Mouse (Mus musculus) embryonic facial prominence, embryonic 11.5 days (tissue): ENCODE measurements at regions not wholly inside any gene's neighbourhood (a gene's known extent, or its start where the extent isn't known, plus 50 kb on each side); places are given as distances from the start of the nearest gene placed in this dataset.
"Not testable (repeated sequence)": the region's sequence is repeated elsewhere in the genome, so short reads cannot be mapped to it uniquely, and the experiment has no call there.

Experiments
- ATAC-seq: fragments of 200-750 bp; cut with Nextera tagmentation; replicated peaks from 2 replicates; pipeline ENCODE4 v1.8.0; 2017; ENCODE audit warnings: low read depth; ENCODE audit not compliant: insufficient number of reproducible peaks, low FRiP score, low TSS enrichment
- DNase-seq: peaks from one replicate; pipeline ENCODE4 v3.0.0-alpha.2; 2015; ENCODE audit warnings: low spot score
- H3K27ac ChIP-seq: fragments of 300-500 bp; sonication (generic); replicated peaks from 2 replicates; pipeline ENCODE4 v1.5.1; 2014; ENCODE audit warnings: mild to moderate bottlenecking, low read depth, low read length, control low read depth
- H3K27me3 ChIP-seq: fragments of 300-500 bp; sonication (generic); 2 replicates; pipeline ENCODE4 v1.6.1; 2014; ENCODE audit warnings: mild to moderate bottlenecking, low read length, moderate library complexity, mixed read lengths; ENCODE audit not compliant: control insufficient read depth, insufficient read depth
- H3K36me3 ChIP-seq: fragments of 300-500 bp; sonication (generic); replicated peaks from 2 replicates; pipeline ENCODE4 v1.6.1; 2014; ENCODE audit warnings: low read depth, mild to moderate bottlenecking, low read length, moderate library complexity, mixed read lengths; ENCODE audit not compliant: control insufficient read depth, insufficient read depth
- H3K4me1 ChIP-seq: fragments of 300-500 bp; sonication (generic); 2 replicates; pipeline ENCODE4 v1.6.1; 2014; ENCODE audit warnings: low read length, mixed read lengths; ENCODE audit not compliant: control insufficient read depth, insufficient read depth
- H3K4me2 ChIP-seq: fragments of 300-500 bp; sonication (generic); 2 replicates; pipeline ENCODE4 v1.6.1; 2014; ENCODE audit warnings: low read depth, mild to moderate bottlenecking, control low read depth, low read length, moderate library complexity
- H3K4me3 ChIP-seq: fragments of 300-500 bp; sonication (generic); 2 replicates; pipeline ENCODE4 v1.5.1; 2014; ENCODE audit warnings: low read depth, low read length, control low read depth
- H3K9ac ChIP-seq: fragments of 300-500 bp; sonication (generic); replicated peaks from 2 replicates; pipeline ENCODE4 v1.6.1; 2014; ENCODE audit warnings: mild to moderate bottlenecking, control low read depth, low read length
- H3K9me3 ChIP-seq: fragments of 300-500 bp; sonication (generic); replicated peaks from 2 replicates; pipeline ENCODE4 v1.6.1; 2016; ENCODE audit warnings: mild to moderate bottlenecking, low read length, inconsistent platforms, mixed read lengths; ENCODE audit not compliant: control insufficient read depth
- WGBS: fragments of 180-500 bp; shearing (Covaris S2); extraction: QIAGEN DNeasy Blood & Tissue Kit; methylation state at CpG from one replicate; pipeline ENCODE4 v1.1.7; 2014; 5-methylcytosine and 5-hydroxymethylcytosine counted together

- 69% methylated on average over 2 of the region's 2 CpGs for WGBS
- not testable (repeated sequence) for H3K4me2 ChIP-seq, H3K27me3 ChIP-seq, H3K27ac ChIP-seq, DNase-seq, H3K9me3 ChIP-seq, H3K9ac ChIP-seq, H3K36me3 ChIP-seq, H3K4me3 ChIP-seq, H3K4me1 ChIP-seq, ATAC-seq
These were observed 629.7 kb upstream of the Prmt6 start for GRCm38 (mm10) chr3:110880472-110880871.

DNA sequence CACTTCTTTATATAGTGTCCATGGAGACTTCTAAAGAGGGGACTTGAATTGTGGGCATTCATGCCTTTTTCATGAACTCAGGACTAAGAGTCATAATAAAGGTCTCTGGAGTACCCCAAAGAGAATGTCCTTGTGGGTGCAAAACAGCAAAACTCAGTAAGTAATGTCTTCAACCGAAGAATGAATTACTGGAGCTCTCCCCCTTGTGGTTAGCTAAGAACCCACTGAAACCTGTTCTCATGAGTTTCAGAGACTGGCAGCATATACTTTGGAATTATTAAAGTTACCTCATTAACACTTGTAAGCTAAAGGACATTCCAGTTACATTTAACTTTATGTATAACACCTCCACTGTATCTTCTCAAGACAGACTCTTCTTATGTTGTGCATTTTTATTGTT, 615.2 kb upstream of the Prmt6 start:
- DNase-seq = no peak
- 75% methylated on average over 1 of the region's 1 CpGs for WGBS
- no peaks in the 10 kb centered on the region for H3K27me3 ChIP-seq

DNA sequence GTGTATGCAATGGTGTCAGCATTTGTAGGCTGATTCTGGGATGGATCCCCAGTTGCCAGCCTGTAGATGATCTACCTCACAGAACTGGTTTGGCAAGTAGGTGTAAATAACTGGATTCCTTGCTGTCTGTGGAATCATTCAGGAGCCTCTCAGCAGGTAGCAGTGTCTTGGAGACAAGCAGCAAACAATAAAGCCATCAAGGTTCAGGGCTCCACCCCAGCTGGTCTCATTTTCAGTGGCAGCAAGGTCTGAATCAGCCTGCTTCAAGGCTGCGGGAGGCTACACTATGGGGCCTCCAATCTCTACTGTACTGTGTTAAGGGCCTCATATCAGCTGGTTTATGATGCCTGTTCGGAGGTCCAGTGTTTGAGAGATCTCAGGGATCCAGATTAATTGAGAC, 596.4 kb upstream of the Prmt6 start:
- H3K27ac ChIP-seq = no peak overlapping the region
- no peaks in the 10 kb centered on the region for H3K4me1 ChIP-seq
- H3K27me3 ChIP-seq = no peaks in the 10 kb centered on the region
- no peak; the same call in 1 of the 2 replicates for ATAC-seq
- WGBS = 80% methylated on average over 2 of the region's 2 CpGs
- H3K36me3 ChIP-seq = no peaks in the 10 kb centered on the region
- H3K9me3 ChIP-seq = no peaks in the 10 kb centered on the region
- H3K4me3 ChIP-seq = no peak overlapping the region
- H3K4me2 ChIP-seq = no peak overlapping the region
- H3K9ac ChIP-seq = no peak overlapping the region
- no peak for DNase-seq

More for the DNA sequence above, 615.2 kb upstream of the Prmt6 start:
- H3K9ac ChIP-seq = no peak overlapping the region
- H3K4me3 ChIP-seq = no peak overlapping the region
- no peak overlapping the region for H3K27ac ChIP-seq
- no peak overlapping the region for H3K4me2 ChIP-seq
- no peak for ATAC-seq
- no peaks in the 10 kb centered on the region for H3K4me1 ChIP-seq
- no peaks in the 10 kb centered on the region for H3K9me3 ChIP-seq
- no peaks in the 10 kb centered on the region for H3K36me3 ChIP-seq

GRCm38 (mm10) chr3:110820709-110821401, 570.1 kb upstream of the Prmt6 start:
- no peak overlapping the region for H3K9ac ChIP-seq
- H3K9me3 ChIP-seq = no peaks in the 10 kb centered on the region
- no peak overlapping the region for H3K27ac ChIP-seq
- H3K27me3 ChIP-seq = no peaks in the 10 kb centered on the region
- H3K4me2 ChIP-seq = no peak overlapping the region
- no peak for ATAC-seq
- H3K36me3 ChIP-seq = no peaks in the 10 kb centered on the region
- DNase-seq = no peak
- no peak overlapping the region for H3K4me3 ChIP-seq
- no peaks in the 10 kb centered on the region for H3K4me1 ChIP-seq
- 68% methylated on average over 3 of the region's 3 CpGs for WGBS

DNA sequence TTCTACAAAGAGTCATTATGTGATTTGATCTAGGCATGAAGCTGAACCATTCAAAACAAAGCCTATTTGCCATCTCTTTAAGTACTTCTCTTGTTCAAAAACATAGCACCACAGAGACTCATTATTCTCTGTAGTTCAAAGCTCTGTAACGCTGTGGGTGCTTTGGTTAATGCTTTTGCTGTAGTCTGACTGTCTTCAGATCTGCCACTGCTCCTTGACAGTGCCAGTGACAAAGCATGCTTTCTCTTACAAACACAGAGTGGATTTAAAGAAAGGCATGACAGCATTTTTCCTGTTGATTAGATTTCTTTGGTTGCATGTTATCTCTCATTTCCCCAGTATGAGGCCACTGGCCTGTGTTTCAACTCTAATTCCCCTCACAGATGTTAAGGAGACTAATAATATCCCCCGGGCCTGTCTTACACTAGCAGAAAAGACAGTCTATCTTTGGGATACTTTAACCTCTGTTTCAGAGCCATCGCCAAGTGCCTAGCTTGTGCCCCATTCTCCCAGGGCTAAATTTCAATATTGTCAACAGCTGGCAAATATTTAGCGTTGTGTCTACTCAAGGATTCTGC, 538.3 kb upstream of the Prmt6 start:
- Histone ChIP-seq H3K27me3 (no peaks in the 10 kb centered on the region), H3K27ac (no peak overlapping the region), H3K36me3 (no peaks in the 10 kb centered on the region), H3K4me2 (no peak overlapping the region), H3K4me3 (no peak overlapping the region), H3K4me1 (no peaks in the 10 kb centered on the region), H3K9ac (no peak overlapping the region), H3K9me3 (no peaks in the 10 kb centered on the region)
- peak; percentile 1 for DNase-seq
- ATAC-seq = 0 out of 2 replicates have a peak, but pooled peaks have one; percentile 52
- WGBS = 27% methylated on average over 4 of the region's 4 CpGs

- DNase-seq (no peak), ATAC-seq (no peak)
- Histone ChIP-seq H3K27ac (no peak overlapping the region), H3K9ac (no peak overlapping the region), H3K9me3 (no peaks in the 10 kb centered on the region), H3K27me3 (no peaks in the 10 kb centered on the region), H3K36me3 (no peaks in the 10 kb centered on the region), H3K4me1 (no peaks in the 10 kb centered on the region), H3K4me3 (no peak overlapping the region), H3K4me2 (no peak overlapping the region)
- WGBS = 95% methylated on average over 1 of the region's 1 CpGs
These were observed 504.5 kb upstream of the Prmt6 start for GRCm38 (mm10) chr3:110755266-110755665.

DNA sequence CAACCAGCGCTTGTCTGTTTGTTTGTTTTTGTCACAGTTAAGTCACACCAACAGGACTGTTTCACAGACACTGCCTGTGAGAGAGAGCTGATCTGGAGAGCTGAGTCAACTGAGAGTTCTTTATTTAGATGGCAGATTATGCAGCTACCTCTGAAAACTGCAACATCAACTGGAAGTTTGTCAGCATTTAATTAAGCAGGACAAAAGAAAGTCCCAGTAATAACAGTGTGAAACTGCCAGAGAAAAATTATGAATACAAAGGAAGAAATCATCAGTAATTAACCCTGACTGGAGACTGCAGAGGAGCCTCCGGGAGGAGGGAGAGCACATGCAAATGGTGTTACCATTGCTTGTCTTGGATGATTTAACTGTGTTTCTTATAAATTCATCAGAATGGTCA, 495.5 kb upstream of the Prmt6 start:
- no peak overlapping the region for H3K27ac ChIP-seq
- no peak overlapping the region for H3K9ac ChIP-seq
- 44% methylated on average over 2 of the region's 2 CpGs for WGBS
- no peak overlapping the region for H3K4me3 ChIP-seq
- no peaks in the 10 kb centered on the region for H3K36me3 ChIP-seq
- no peaks in the 10 kb centered on the region for H3K4me1 ChIP-seq
- DNase-seq (no peak), ATAC-seq (no peak)
- no peaks in the 10 kb centered on the region for H3K27me3 ChIP-seq
- H3K4me2 ChIP-seq = no peak overlapping the region
- no peaks in the 10 kb centered on the region for H3K9me3 ChIP-seq

- H3K27ac ChIP-seq = no peak overlapping the region
- WGBS = 66% methylated on average over 4 of the region's 4 CpGs
- no peaks in the 10 kb centered on the region for H3K4me1 ChIP-seq
- no peak overlapping the region for H3K4me3 ChIP-seq
- no peaks in the 10 kb centered on the region for H3K9me3 ChIP-seq
- no peak for DNase-seq
- no peak overlapping the region for H3K4me2 ChIP-seq
- H3K9ac ChIP-seq = no peak overlapping the region
- ATAC-seq = no peak
- H3K36me3 ChIP-seq = no peaks in the 10 kb centered on the region
- H3K27me3 ChIP-seq = no peaks in the 10 kb centered on the region
These were observed 449.3 kb upstream of the Prmt6 start for GRCm38 (mm10) chr3:110700122-110700521.
